ENCODE assay signal across 22 mouse cellular contexts in the genomic region with DNA sequence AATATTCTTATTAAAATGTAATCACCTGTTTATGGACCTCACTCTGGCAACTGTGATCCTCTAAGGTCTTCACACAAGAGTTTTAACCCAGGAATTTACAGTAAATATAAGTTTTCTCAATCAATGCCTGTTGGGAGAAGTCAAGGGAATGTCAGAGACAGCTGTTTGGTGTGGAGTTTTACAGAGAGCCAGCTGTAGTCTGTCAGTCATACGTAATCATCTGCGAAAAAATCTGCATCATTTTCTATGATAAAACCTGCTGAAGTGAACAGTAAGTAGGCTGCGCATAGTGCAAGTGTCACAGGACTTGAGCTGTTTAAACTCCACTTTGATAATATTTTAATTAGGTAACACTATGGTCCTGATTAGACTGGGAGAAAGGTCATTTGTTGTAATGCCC.
DNase-seq lines count a peak whose midpoint lies in the region; ATAC-seq and TF ChIP-seq lines count a peak whose summit lies in the region.
"Had no signal": no experiment of that assay in that cellular context is flagged by ENCODE, and none has a peak within 500 bp of the region (broad histone marks: within the 10 kb centered on the region; RNA-seq: fewer than 3 reads in every experiment).

No protein-coding gene starts in this region.

- no peak for TF ChIP-seq POLR2A in lung, adult 2 months (IDR thresholded peaks at IDR 0.05; ENCODE audit: borderline replicate concordance, extremely low read depth, low read depth, low read length)

- no peaks in the 10 kb centered on the region for H3K36me3 ChIP-seq in lung, embryonic 15.5 days
- no peaks in the 10 kb centered on the region for H3K36me3 ChIP-seq in lung, postnatal 0 days (ENCODE audit: insufficient read depth, low read length)
- H3K36me3 ChIP-seq in midbrain, embryonic 11.5 days (ENCODE audit: control insufficient read depth, insufficient read depth, low read length): no peaks in the 10 kb centered on the region
- H3K36me3 ChIP-seq in midbrain, postnatal 0 days (ENCODE audit: insufficient read depth, low read length): no peaks in the 10 kb centered on the region
- H3K36me3 ChIP-seq: embryonic facial prominence, embryonic 13.5 days; embryonic facial prominence, embryonic 15.5 days; forebrain, embryonic 10.5 days; forebrain, embryonic 12.5 days had no signal

- H3K4me3 ChIP-seq in lung, embryonic 15.5 days: no peak overlapping the region
- H3K4me3 ChIP-seq in lung, adult 2 months (replicated peaks; ENCODE audit: extremely low read depth, low read depth, low read length): no peak overlapping the region
- H3K4me3 ChIP-seq in lung, postnatal 0 days (ENCODE audit: low read depth, low read length): no peak overlapping the region
- no peak overlapping the region for H3K4me3 ChIP-seq in midbrain, embryonic 11.5 days (ENCODE audit: low read depth, low read length)
- no peak overlapping the region for H3K4me3 ChIP-seq in midbrain, postnatal 0 days (ENCODE audit: low read depth, low read length)
- H3K4me3 ChIP-seq: embryonic facial prominence, embryonic 13.5 days; embryonic facial prominence, embryonic 15.5 days; erythroblast, embryonic 14.5 days; forebrain, embryonic 10.5 days; forebrain, embryonic 12.5 days had no signal

- no peaks in the 10 kb centered on the region for H3K4me1 ChIP-seq in lung, embryonic 15.5 days
- H3K4me1 ChIP-seq in lung, adult 2 months (ENCODE audit: control insufficient read depth, insufficient read depth, low read length): no peaks in the 10 kb centered on the region
- H3K4me1 ChIP-seq in lung, postnatal 0 days (ENCODE audit: insufficient read depth, low read depth, low read length): no peaks in the 10 kb centered on the region
- no peaks in the 10 kb centered on the region for H3K4me1 ChIP-seq in midbrain, embryonic 11.5 days (ENCODE audit: control insufficient read depth, insufficient read depth, low read length)
- no peaks in the 10 kb centered on the region for H3K4me1 ChIP-seq in midbrain, postnatal 0 days (ENCODE audit: insufficient read depth, low read length)
- H3K4me1 ChIP-seq: embryonic facial prominence, embryonic 13.5 days; embryonic facial prominence, embryonic 15.5 days; forebrain, embryonic 10.5 days; forebrain, embryonic 12.5 days had no signal

- no peaks in the 10 kb centered on the region for H3K27me3 ChIP-seq in lung, embryonic 15.5 days
- no peaks in the 10 kb centered on the region for H3K27me3 ChIP-seq in lung, postnatal 0 days (replicated peaks; ENCODE audit: insufficient read depth, low read length)
- no peaks in the 10 kb centered on the region for H3K27me3 ChIP-seq in midbrain, embryonic 11.5 days (ENCODE audit: control insufficient read depth, insufficient read depth, low read length)
- H3K27me3 ChIP-seq in midbrain, postnatal 0 days (ENCODE audit: insufficient read depth, low read length): no peaks in the 10 kb centered on the region
- H3K27me3 ChIP-seq: embryonic facial prominence, embryonic 13.5 days; embryonic facial prominence, embryonic 15.5 days; forebrain, embryonic 12.5 days had no signal

- no peak overlapping the region for H3K9ac ChIP-seq in lung, embryonic 15.5 days
- H3K9ac ChIP-seq in lung, postnatal 0 days (replicated peaks; ENCODE audit: low read depth): no peak overlapping the region
- no peak overlapping the region for H3K9ac ChIP-seq in midbrain, embryonic 11.5 days (ENCODE audit: low read length)
- H3K9ac ChIP-seq in midbrain, postnatal 0 days (replicated peaks; ENCODE audit: low read length, poor library complexity, severe bottlenecking): no peak overlapping the region
- H3K9ac ChIP-seq: embryonic facial prominence, embryonic 13.5 days; embryonic facial prominence, embryonic 15.5 days; forebrain, embryonic 12.5 days had no signal

- WGBS in lung, embryonic 15.5 days: 77% methylated on average over 3 of the region's 3 CpGs
- 76% methylated on average over 3 of the region's 3 CpGs for WGBS in lung, adult 2 months
- WGBS in lung, postnatal 0 days: 82% methylated on average over 3 of the region's 3 CpGs
- WGBS in midbrain, embryonic 11.5 days: 95% methylated on average over 3 of the region's 3 CpGs
- WGBS in midbrain, postnatal 0 days: 92% methylated on average over 3 of the region's 3 CpGs

- no peak for TF ChIP-seq EP300 in lung, postnatal 0 days (IDR thresholded peaks at IDR 0.05)

- H3K4me2 ChIP-seq in lung, embryonic 15.5 days: no peak overlapping the region
- H3K4me2 ChIP-seq in lung, postnatal 0 days (replicated peaks; ENCODE audit: low read depth, low read length): no peak overlapping the region
- no peak overlapping the region for H3K4me2 ChIP-seq in midbrain, embryonic 11.5 days
- H3K4me2 ChIP-seq in midbrain, postnatal 0 days (ENCODE audit: low read depth, low read length, poor library complexity, severe bottlenecking): no peak overlapping the region
- H3K4me2 ChIP-seq: embryonic facial prominence, embryonic 13.5 days; embryonic facial prominence, embryonic 15.5 days; forebrain, embryonic 12.5 days had no signal

- ATAC-seq in lung, embryonic 15.5 days (ENCODE audit: borderline replicate concordance, extremely low read depth, low FRiP score, low TSS enrichment): peak; percentile 42; the same call in 1 of the 2 replicates
- no peak for ATAC-seq in lung, postnatal 0 days
- ATAC-seq in midbrain, embryonic 11.5 days (ENCODE audit: low FRiP score): no peak
- ATAC-seq in midbrain, postnatal 0 days (ENCODE audit: low FRiP score): no peak
- ATAC-seq: forebrain, embryonic 14.5 days had no signal

- no peaks in the 10 kb centered on the region for H3K9me3 ChIP-seq in lung, embryonic 15.5 days
- no peaks in the 10 kb centered on the region for H3K9me3 ChIP-seq in lung, postnatal 0 days (ENCODE audit: low read length)
- no peaks in the 10 kb centered on the region for H3K9me3 ChIP-seq in midbrain, embryonic 11.5 days (ENCODE audit: control insufficient read depth, low read length)
- no peaks in the 10 kb centered on the region for H3K9me3 ChIP-seq in midbrain, postnatal 0 days (ENCODE audit: low read length)
- H3K9me3 ChIP-seq: embryonic facial prominence, embryonic 13.5 days; embryonic facial prominence, embryonic 15.5 days; forebrain, embryonic 10.5 days; forebrain, embryonic 12.5 days had no signal

- no peak overlapping the region for H3K27ac ChIP-seq in lung, embryonic 15.5 days
- H3K27ac ChIP-seq in lung, postnatal 0 days (ENCODE audit: low read length): no peak overlapping the region
- H3K27ac ChIP-seq in midbrain, embryonic 11.5 days (ENCODE audit: low read depth, low read length): no peak overlapping the region
- H3K27ac ChIP-seq in midbrain, postnatal 0 days (ENCODE audit: low read depth, low read length): no peak overlapping the region
- H3K27ac ChIP-seq: embryonic facial prominence, embryonic 13.5 days; embryonic facial prominence, embryonic 15.5 days; forebrain, embryonic 10.5 days; forebrain, embryonic 12.5 days had no signal

- no peak for DNase-seq in lung, adult 2 months
- peak; percentile 39 for DNase-seq in lung, postnatal 0 days (ENCODE audit: low spot score)
- no peak for DNase-seq in lung, adult 18-20 months
- peak; percentile 12 for DNase-seq in midbrain, embryonic 11.5 days (ENCODE audit: low spot score, missing footprints)
- DNase-seq in midbrain, postnatal 0 days (ENCODE audit: low spot score): no peak
- DNase-seq: adrenal gland, adult 2 months; adrenal gland, postnatal 10 days; adrenal gland, postnatal 25 days; cerebellum, adult 11 months; cerebellum, adult 18-20 months; cerebellum, adult 8-10 months; cerebellum, adult 9-11 months; cerebellum, postnatal 14 days; cerebellum, postnatal 36 days; embryo, embryonic 11 days had no signal

- TF ChIP-seq CTCF in lung, adult 2 months (IDR thresholded peaks at IDR 0.05; ENCODE audit: insufficient read depth, low read length): no peak
- TF ChIP-seq CTCF in lung, postnatal 0 days (IDR thresholded peaks at IDR 0.05): no peak
- no peak for TF ChIP-seq CTCF in midbrain, postnatal 0 days (IDR thresholded peaks at IDR 0.05)

Comparison
In these comparisons a context has a peak if more than half of its experiments do, and no peak if none do; other contexts are left out.
1. DNase-seq: peak in lung, postnatal 0 days (single experiment) and midbrain, embryonic 11.5 days (single experiment); none in lung, adult 2 months (single experiment), lung, adult 18-20 months (0 of 2) and midbrain, postnatal 0 days (single experiment).